Mouse (Mus musculus) hindbrain, embryonic 14.5 days (tissue): ENCODE data around the gene Ccdc9. TPM values are rescaled to one million over a fixed set of nuclear protein-coding genes. Genes with fewer than 3 reads are reported as not detected.

Experiments used
- ATAC-seq: fragments of 200-750 bp; cut with Nextera tagmentation; 2 replicates; pipeline ENCODE4 v1.8.0; 2017; ENCODE audit warnings: moderate number of reproducible peaks, mild to moderate bottlenecking, moderate TSS enrichment, moderate library complexity; ENCODE audit not compliant: low FRiP score
- DNase-seq: peaks from one replicate; pipeline ENCODE4 v3.0.0-alpha.2; 2015; ENCODE audit warnings: low spot score
- H3K27ac ChIP-seq: fragments of 300-500 bp; sonication (generic); 2 replicates; pipeline ENCODE4 v1.5.1; 2014; ENCODE audit warnings: mild to moderate bottlenecking, moderate library complexity
- H3K27me3 ChIP-seq: fragments of 300-500 bp; sonication (generic); 2 replicates; pipeline ENCODE4 v1.6.1; 2014; ENCODE audit warnings: mild to moderate bottlenecking, low read length, mixed read lengths; ENCODE audit not compliant: control insufficient read depth, insufficient read depth
- H3K36me3 ChIP-seq: fragments of 300-500 bp; sonication (generic); replicated peaks from 2 replicates; pipeline ENCODE4 v1.6.1; 2014; ENCODE audit not compliant: control insufficient read depth, insufficient read depth
- H3K4me1 ChIP-seq: fragments of 300-500 bp; sonication (generic); replicated peaks from 2 replicates; pipeline ENCODE4 v1.6.1; 2014; ENCODE audit warnings: antibody characterized with exemption, low read length, mixed read lengths; ENCODE audit not compliant: control insufficient read depth, insufficient read depth
- H3K4me2 ChIP-seq: fragments of 300-500 bp; sonication (generic); replicated peaks from 2 replicates; pipeline ENCODE4 v1.6.1; 2014; ENCODE audit warnings: mild to moderate bottlenecking, moderate library complexity
- H3K4me3 ChIP-seq: fragments of 300-500 bp; sonication (generic); replicated peaks from 2 replicates; pipeline ENCODE4 v1.5.1; 2014; ENCODE audit warnings: mild to moderate bottlenecking, low read length
- H3K9ac ChIP-seq: fragments of 300-500 bp; sonication (generic); 2 replicates; pipeline ENCODE4 v1.6.1; 2014
- H3K9me3 ChIP-seq: fragments of 300-500 bp; sonication (generic); 2 replicates; pipeline ENCODE4 v1.6.1; 2016; ENCODE audit warnings: low read length; ENCODE audit not compliant: control insufficient read depth
- WGBS: fragments of 180-500 bp; shearing (Covaris S2); extraction: QIAGEN DNeasy Blood & Tissue Kit; methylation state at CpG from one replicate; pipeline ENCODE4 v1.1.7; 2014; 5-methylcytosine and 5-hydroxymethylcytosine counted together
- polyA plus RNA-seq: library from polyadenylated mRNA; unstranded; fragments of >200 nt; fragmentation: Nextera tagmentation; extraction: Ambion mirVana; gene quantifications from 2 replicates; pipeline ENCODE4 v1.2.1, GENCODE M21; 2014

Ccdc9 gene
- polyA plus RNA-seq: 17.0 TPM in 2 replicates

GRCm38 (mm10) chr7:16286026-16286961 lies at the start of gene Ccdc9:
Ccdc9 (minus strand) TSS chr7:16286795.
- Histone ChIP-seq H3K4me3 (peak within 1 kb of the TSS; percentile 65), H3K36me3 (peaks cover 27% of the 10 kb centered on the region), H3K27me3 (no peaks in the 10 kb centered on the region), H3K4me1 (peaks cover 8% of the 10 kb centered on the region), H3K9me3 (no peaks in the 10 kb centered on the region), H3K27ac (peak within 1 kb of the TSS; percentile 93), H3K4me2 (peak within 1 kb of the TSS; percentile 42), H3K9ac (peak within 1 kb of the TSS; percentile 62)
- DNase-seq (peak; percentile 97), ATAC-seq (peak; percentile 95)
- under 1% methylated on average over 67 of the region's 70 CpGs for WGBS

GRCm38 (mm10) chr7:16329146-16329545 lies 42.6 kb upstream of the Ccdc9 start:
- no peak overlapping the region for H3K27ac ChIP-seq
- ATAC-seq: no peak
- no peak overlapping the region for H3K9ac ChIP-seq
- no peaks in the 10 kb centered on the region for H3K27me3 ChIP-seq
- no peak for DNase-seq
- no peaks in the 10 kb centered on the region for H3K9me3 ChIP-seq
- no peak overlapping the region for H3K4me2 ChIP-seq
- 96% methylated on average over 3 of the region's 3 CpGs for WGBS
- no peaks in the 10 kb centered on the region for H3K4me1 ChIP-seq
- peaks cover 54% of the 10 kb centered on the region for H3K36me3 ChIP-seq
- no peak overlapping the region for H3K4me3 ChIP-seq

- 92% methylated on average over 2 of the region's 2 CpGs for WGBS
- Histone ChIP-seq H3K9me3 (no peaks in the 10 kb centered on the region), H3K4me1 (no peaks in the 10 kb centered on the region), H3K4me2 (no peak overlapping the region), H3K4me3 (no peak overlapping the region), H3K36me3 (peaks cover 46% of the 10 kb centered on the region), H3K9ac (no peak overlapping the region), H3K27ac (no peak overlapping the region), H3K27me3 (no peaks in the 10 kb centered on the region)
- DNase-seq: no peak
- ATAC-seq: peak; percentile 11; the same call in 1 of the 2 replicates
These were observed 40.0 kb upstream of the Ccdc9 start for GRCm38 (mm10) chr7:16326607-16326971.

- Histone ChIP-seq H3K4me3 (no peak overlapping the region), H3K27me3 (no peaks in the 10 kb centered on the region), H3K27ac (no peak overlapping the region), H3K36me3 (peaks cover 40% of the 10 kb centered on the region), H3K4me1 (no peaks in the 10 kb centered on the region), H3K9me3 (no peaks in the 10 kb centered on the region), H3K4me2 (no peak overlapping the region), H3K9ac (no peak overlapping the region)
- WGBS: 38% methylated on average over 8 of the region's 8 CpGs
- DNase-seq (peak; percentile 74), ATAC-seq (peak; percentile 65; the same call in 1 of the 2 replicates)
These were observed 39.5 kb upstream of the Ccdc9 start for GRCm38 (mm10) chr7:16325920-16326606.

- H3K27me3 ChIP-seq: no peaks in the 10 kb centered on the region
- ATAC-seq (no peak), DNase-seq (no peak)
- H3K9ac ChIP-seq: no peak overlapping the region
- H3K4me2 ChIP-seq: no peak overlapping the region
- H3K27ac ChIP-seq: no peak overlapping the region
- H3K9me3 ChIP-seq: no peaks in the 10 kb centered on the region
- H3K4me1 ChIP-seq: no peaks in the 10 kb centered on the region
- 96% methylated on average over 7 of the region's 7 CpGs for WGBS
- peaks cover 28% of the 10 kb centered on the region for H3K36me3 ChIP-seq
- no peak overlapping the region for H3K4me3 ChIP-seq
These were observed 38.1 kb upstream of the Ccdc9 start for GRCm38 (mm10) chr7:16324661-16325060.

- Histone ChIP-seq H3K27me3 (no peaks in the 10 kb centered on the region), H3K27ac (no peak overlapping the region), H3K9ac (no peak overlapping the region), H3K4me1 (no peaks in the 10 kb centered on the region), H3K4me2 (no peak overlapping the region), H3K36me3 (peaks cover 18% of the 10 kb centered on the region), H3K9me3 (no peaks in the 10 kb centered on the region), H3K4me3 (no peak overlapping the region)
- 88% methylated on average over 6 of the region's 6 CpGs for WGBS
- ATAC-seq (no peak), DNase-seq (no peak)
These were observed 33.9 kb upstream of the Ccdc9 start for GRCm38 (mm10) chr7:16320479-16320878.

- DNase-seq (no peak), ATAC-seq (no peak)
- no peak overlapping the region for H3K9ac ChIP-seq
- no peak overlapping the region for H3K4me3 ChIP-seq
- no peaks in the 10 kb centered on the region for H3K4me1 ChIP-seq
- peaks cover 18% of the 10 kb centered on the region for H3K36me3 ChIP-seq
- no peaks in the 10 kb centered on the region for H3K27me3 ChIP-seq
- WGBS: 90% methylated on average over 4 of the region's 4 CpGs
- no peak overlapping the region for H3K27ac ChIP-seq
- no peak overlapping the region for H3K4me2 ChIP-seq
- no peaks in the 10 kb centered on the region for H3K9me3 ChIP-seq
These were observed 32.6 kb upstream of the Ccdc9 start for GRCm38 (mm10) chr7:16319216-16319615.

- Histone ChIP-seq H3K27me3 (no peaks in the 10 kb centered on the region), H3K36me3 (peaks cover 14% of the 10 kb centered on the region), H3K4me2 (no peak overlapping the region), H3K27ac (no peak overlapping the region), H3K9me3 (no peaks in the 10 kb centered on the region), H3K4me3 (no peak overlapping the region), H3K9ac (no peak overlapping the region), H3K4me1 (peaks cover 14% of the 10 kb centered on the region)
- WGBS: 90% methylated on average over 14 of the region's 14 CpGs
- ATAC-seq: no peak
- DNase-seq: no peak
These were observed 30.5 kb upstream of the Ccdc9 start for GRCm38 (mm10) chr7:16317094-16317493.

- Histone ChIP-seq H3K4me2 (no peak overlapping the region), H3K9me3 (no peaks in the 10 kb centered on the region), H3K36me3 (peaks cover 14% of the 10 kb centered on the region), H3K4me1 (peaks cover 25% of the 10 kb centered on the region), H3K27ac (no peak overlapping the region), H3K27me3 (no peaks in the 10 kb centered on the region), H3K9ac (no peak overlapping the region), H3K4me3 (no peak overlapping the region)
- WGBS: 70% methylated on average over 4 of the region's 4 CpGs
- DNase-seq (no peak), ATAC-seq (no peak)
These were observed 28.7 kb upstream of the Ccdc9 start for GRCm38 (mm10) chr7:16315222-16315759.
